Mouse (Mus musculus): ENCODE measurements around the gene Zfp280c.

Zfp280c gene

GRCm38 (mm10) chrX:48594099-48594760 lies at the start of gene Zfp280c:
TSS of gene Zfp280c (minus strand) at chrX:48594504.
- peak; percentile 72 for DNase-seq

GRCm38 (mm10) chrX:48637032-48637431 lies 42.7 kb upstream of the Zfp280c start:
- no peak for DNase-seq

GRCm38 (mm10) chrX:48624054-48624420 lies 29.7 kb upstream of the Zfp280c start:
- DNase-seq: no peak

- DNase-seq: peak; percentile 73 to 76
Measured at GRCm38 (mm10) chrX:48623379-48624053, 29.2 kb upstream of the Zfp280c start, which contains the start of gene Slc25a14. TSS of gene Slc25a14 (plus strand) at chrX:48623413.

- no peak for DNase-seq
Measured at GRCm38 (mm10) chrX:48623049-48623378, 28.7 kb upstream of the Zfp280c start.

- no peak for DNase-seq
Measured at GRCm38 (mm10) chrX:48604872-48605271, 10.6 kb upstream of the Zfp280c start.

- no peak for DNase-seq
Measured at GRCm38 (mm10) chrX:48596906-48597305, 2.6 kb upstream of the Zfp280c start.

- DNase-seq: no peak
Measured at GRCm38 (mm10) chrX:48596053-48596452, 1.7 kb upstream of the Zfp280c start.

- peak in 1 of 2 experiments; percentile 11 for DNase-seq
Measured at GRCm38 (mm10) chrX:48593721-48594098, 594 bp downstream of the Zfp280c start.

- no peak for DNase-seq
Measured at GRCm38 (mm10) chrX:48583332-48583731, 11.0 kb downstream of the Zfp280c start.

GRCm38 (mm10) chrX:48532175-48532574 lies 62.1 kb downstream of the Zfp280c start:
- peak; percentile 72 to 78 for DNase-seq

- DNase-seq: no peak
Measured at GRCm38 (mm10) chrX:48526435-48526834, 67.9 kb downstream of the Zfp280c start.

GRCm38 (mm10) chrX:48525866-48526265 lies 68.4 kb downstream of the Zfp280c start:
- DNase-seq: peak; percentile 15 to 35

GRCm38 (mm10) chrX:48525332-48525731 lies 69.0 kb downstream of the Zfp280c start:
- no peak for DNase-seq

GRCm38 (mm10) chrX:48523512-48523911 lies 70.8 kb downstream of the Zfp280c start:
- no peak for DNase-seq

GRCm38 (mm10) chrX:48521651-48522050 lies 72.7 kb downstream of the Zfp280c start:
- DNase-seq: no peak

- DNase-seq: peak in 1 of 2 experiments; percentile 17
Measured at GRCm38 (mm10) chrX:48519549-48520085, 74.7 kb downstream of the Zfp280c start.

- peak; percentile 50 to 58 for DNase-seq
Measured at GRCm38 (mm10) chrX:48518808-48519548, 75.3 kb downstream of the Zfp280c start, which contains the start of gene Rab33a. TSS of gene Rab33a (plus strand) at chrX:48519285.

- peak; percentile 29 to 35 for DNase-seq
Measured at GRCm38 (mm10) chrX:48518211-48518807, 76.0 kb downstream of the Zfp280c start.

GRCm38 (mm10) chrX:48513824-48514223 lies 80.5 kb downstream of the Zfp280c start:
- DNase-seq: no peak

GRCm38 (mm10) chrX:48513166-48513807 lies 81.0 kb downstream of the Zfp280c start, which contains the start of gene Aifm1:
TSS of gene Aifm1 (minus strand) at chrX:48513563.
- peak; percentile 84 to 89 for DNase-seq

- DNase-seq: no peak
Measured at GRCm38 (mm10) chrX:48493763-48494162, 100.5 kb downstream of the Zfp280c start.
